14 mouse cellular contexts compared by ENCODE assay signal in the genomic region with DNA sequence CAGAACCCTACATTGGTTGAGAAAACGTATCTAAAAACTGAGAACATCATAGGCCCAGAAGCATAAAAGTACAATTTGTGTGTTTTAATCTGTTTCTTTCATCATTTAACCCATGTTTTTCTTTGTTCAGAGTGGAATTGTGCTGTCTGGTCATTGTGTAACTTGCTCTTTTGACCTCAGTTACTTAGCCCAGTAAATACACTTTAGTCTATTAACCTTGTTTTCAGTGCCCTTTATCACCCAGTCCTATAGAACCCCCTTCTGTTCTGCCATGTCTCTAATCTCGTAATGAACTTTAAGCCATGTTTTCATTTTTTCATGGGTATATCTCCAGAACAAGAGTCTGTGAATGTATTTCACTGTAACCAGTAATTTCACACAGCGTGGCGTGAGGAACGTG.
"Had no signal": no experiment of that assay in that cellular context is flagged by ENCODE, and none has a peak within 500 bp of the region (broad histone marks: within the 10 kb centered on the region; RNA-seq: fewer than 3 reads in every experiment).

No protein-coding gene starts in this region.

- H3K27me3 ChIP-seq: limb, embryonic 13.5 days; neural tube, embryonic 15.5 days had no signal

- H3K36me3 ChIP-seq: neural tube, embryonic 15.5 days had no signal

- H3K4me2 ChIP-seq: limb, embryonic 13.5 days; neural tube, embryonic 15.5 days had no signal

- H3K9ac ChIP-seq: limb, embryonic 13.5 days; neural tube, embryonic 15.5 days had no signal

- ATAC-seq: hindbrain, embryonic 16.5 days; inflammation-experienced regulatory T-cells, adult 6 months; lung, postnatal 0 days had no signal

- DNase-seq: layer of hippocampus, adult 9-11 months; layer of hippocampus, postnatal 36 days; lung, adult 2 months; lung, postnatal 36 days; midbrain, embryonic 14.5 days; right cerebral cortex, adult 18-20 months; right cerebral cortex, postnatal 25 days; thymus, postnatal 4 days had no signal

- H3K4me3 ChIP-seq: limb, embryonic 13.5 days; myocyte; neural tube, embryonic 15.5 days had no signal

- H3K27ac ChIP-seq: limb, embryonic 13.5 days; neural tube, embryonic 15.5 days had no signal

- H3K9me3 ChIP-seq: limb, embryonic 13.5 days; neural tube, embryonic 15.5 days had no signal
